Mouse (Mus musculus): ENCODE results near the gene Camk1d. TPM values are rescaled to one million over a fixed set of nuclear protein-coding genes. Genes with fewer than 3 reads are reported as not detected.
"Not testable (repeated sequence)": the region's sequence is repeated elsewhere in the genome, so short reads cannot be mapped to it uniquely, and the experiment has no call there.

Camk1d gene
- polyA plus RNA-seq, 1 experiment from 2014 or later = 1.5 TPM

GRCm38 (mm10) chr2:5395873-5396272 lies 318.4 kb downstream of the Camk1d start:
- Histone ChIP-seq H3K9ac (replicated peaks; ENCODE audit: low read length) (no peak overlapping the region), H3K27ac (ENCODE audit: low read length) (no peak overlapping the region), H3K4me2 (replicated peaks; ENCODE audit: low read depth, low read length) (no peak overlapping the region), H3K9me3 (ENCODE audit: low read length) (no peaks in the 10 kb centered on the region), H3K4me3 (ENCODE audit: low read length) (no peak overlapping the region), H3K4me1 (ENCODE audit: insufficient read depth, low read length) (no peaks in the 10 kb centered on the region), H3K27me3 (ENCODE audit: insufficient read depth, low read length) (no peaks in the 10 kb centered on the region), H3K36me3 (ENCODE audit: insufficient read depth, low read length) (no peaks in the 10 kb centered on the region)
- 86% methylated on average over 2 of the region's 2 CpGs for WGBS
- ATAC-seq (ENCODE audit: low FRiP score, low TSS enrichment) = no peak

GRCm38 (mm10) chr2:5392921-5393320 lies 321.4 kb downstream of the Camk1d start:
- no peak for ATAC-seq (ENCODE audit: low FRiP score, low TSS enrichment)
- Histone ChIP-seq H3K4me3 (ENCODE audit: low read length) (no peak overlapping the region), H3K4me1 (ENCODE audit: insufficient read depth, low read length) (no peaks in the 10 kb centered on the region), H3K9me3 (ENCODE audit: low read length) (no peaks in the 10 kb centered on the region), H3K4me2 (replicated peaks; ENCODE audit: low read depth, low read length) (no peak overlapping the region), H3K36me3 (ENCODE audit: insufficient read depth, low read length) (no peaks in the 10 kb centered on the region), H3K9ac (replicated peaks; ENCODE audit: low read length) (no peak overlapping the region), H3K27ac (ENCODE audit: low read length) (no peak overlapping the region), H3K27me3 (ENCODE audit: insufficient read depth, low read length) (no peaks in the 10 kb centered on the region)

- no peak for ATAC-seq (ENCODE audit: low FRiP score, low TSS enrichment)
- H3K9ac ChIP-seq (replicated peaks; ENCODE audit: low read length) = no peak overlapping the region
- no peaks in the 10 kb centered on the region for H3K27me3 ChIP-seq (ENCODE audit: insufficient read depth, low read length)
- WGBS = 92% methylated on average over 4 of the region's 4 CpGs
- H3K9me3 ChIP-seq (ENCODE audit: low read length) = no peaks in the 10 kb centered on the region
- H3K36me3 ChIP-seq (ENCODE audit: insufficient read depth, low read length) = no peaks in the 10 kb centered on the region
- no peak overlapping the region for H3K27ac ChIP-seq (ENCODE audit: low read length)
- H3K4me1 ChIP-seq (ENCODE audit: insufficient read depth, low read length) = no peaks in the 10 kb centered on the region
- H3K4me2 ChIP-seq (replicated peaks; ENCODE audit: low read depth, low read length) = no peak overlapping the region
- H3K4me3 ChIP-seq (ENCODE audit: low read length) = no peak overlapping the region
Measured at GRCm38 (mm10) chr2:5392470-5392869, 321.8 kb downstream of the Camk1d start.

- H3K4me3 ChIP-seq (ENCODE audit: low read length) = no peak overlapping the region
- no peaks in the 10 kb centered on the region for H3K36me3 ChIP-seq (ENCODE audit: insufficient read depth, low read length)
- no peak overlapping the region for H3K27ac ChIP-seq (ENCODE audit: low read length)
- 83% methylated on average over 7 of the region's 7 CpGs for WGBS
- H3K4me1 ChIP-seq (ENCODE audit: insufficient read depth, low read length) = peaks cover 12% of the 10 kb centered on the region
- H3K9me3 ChIP-seq (ENCODE audit: low read length) = no peaks in the 10 kb centered on the region
- no peaks in the 10 kb centered on the region for H3K27me3 ChIP-seq (ENCODE audit: insufficient read depth, low read length)
- ATAC-seq (ENCODE audit: low FRiP score, low TSS enrichment) = no peak
- H3K4me2 ChIP-seq (replicated peaks; ENCODE audit: low read depth, low read length) = no peak overlapping the region
- no peak overlapping the region for H3K9ac ChIP-seq (replicated peaks; ENCODE audit: low read length)
Measured at GRCm38 (mm10) chr2:5388381-5388780, 325.9 kb downstream of the Camk1d start.

- H3K27ac ChIP-seq (ENCODE audit: low read length) = peak overlapping the region; percentile 65
- no peak overlapping the region; the same call in 1 of the 2 replicates for H3K4me2 ChIP-seq (replicated peaks; ENCODE audit: low read depth, low read length)
- H3K27me3 ChIP-seq (ENCODE audit: insufficient read depth, low read length) = no peaks in the 10 kb centered on the region
- H3K4me3 ChIP-seq (ENCODE audit: low read length) = no peak overlapping the region
- no peaks in the 10 kb centered on the region for H3K36me3 ChIP-seq (ENCODE audit: insufficient read depth, low read length)
- peaks cover 36% of the 10 kb centered on the region for H3K4me1 ChIP-seq (ENCODE audit: insufficient read depth, low read length)
- no peak overlapping the region for H3K9ac ChIP-seq (replicated peaks; ENCODE audit: low read length)
- H3K9me3 ChIP-seq (ENCODE audit: low read length) = no peaks in the 10 kb centered on the region
- 33% methylated on average over 12 of the region's 12 CpGs for WGBS
- ATAC-seq (ENCODE audit: low FRiP score, low TSS enrichment) = peak; percentile 71
Measured at GRCm38 (mm10) chr2:5381712-5382710, 332.3 kb downstream of the Camk1d start.

- WGBS = 80% methylated on average over 7 of the region's 7 CpGs
- no peak overlapping the region for H3K27ac ChIP-seq (ENCODE audit: low read length)
Measured at GRCm38 (mm10) chr2:5380973-5381372, 333.3 kb downstream of the Camk1d start.

GRCm38 (mm10) chr2:5378922-5379321 lies 335.4 kb downstream of the Camk1d start:
- H3K27me3 ChIP-seq (ENCODE audit: insufficient read depth, low read length); H3K27ac ChIP-seq (ENCODE audit: low read length); H3K4me3 ChIP-seq (ENCODE audit: low read length); H3K9me3 ChIP-seq (ENCODE audit: low read length); ATAC-seq (ENCODE audit: low FRiP score, low TSS enrichment); H3K4me2 ChIP-seq (replicated peaks; ENCODE audit: low read depth, low read length); H3K36me3 ChIP-seq (ENCODE audit: insufficient read depth, low read length); H3K9ac ChIP-seq (replicated peaks; ENCODE audit: low read length): not testable (repeated sequence)
- WGBS = 40% methylated on average over 18 of the region's 18 CpGs
- H3K4me1 ChIP-seq (ENCODE audit: insufficient read depth, low read length) = peaks cover 25% of the 10 kb centered on the region

More at GRCm38 (mm10) chr2:5380973-5381372, 333.3 kb downstream of the Camk1d start:
- H3K9ac ChIP-seq (replicated peaks; ENCODE audit: low read length) = no peak overlapping the region
- ATAC-seq (ENCODE audit: low FRiP score, low TSS enrichment) = no peak
- H3K36me3 ChIP-seq (ENCODE audit: insufficient read depth, low read length) = no peaks in the 10 kb centered on the region
- H3K4me1 ChIP-seq (ENCODE audit: insufficient read depth, low read length) = peaks cover 25% of the 10 kb centered on the region
- H3K27me3 ChIP-seq (ENCODE audit: insufficient read depth, low read length) = no peaks in the 10 kb centered on the region
- H3K4me3 ChIP-seq (ENCODE audit: low read length) = no peak overlapping the region
- H3K9me3 ChIP-seq (ENCODE audit: low read length) = no peaks in the 10 kb centered on the region
- H3K4me2 ChIP-seq (replicated peaks; ENCODE audit: low read depth, low read length) = no peak overlapping the region

DNA sequence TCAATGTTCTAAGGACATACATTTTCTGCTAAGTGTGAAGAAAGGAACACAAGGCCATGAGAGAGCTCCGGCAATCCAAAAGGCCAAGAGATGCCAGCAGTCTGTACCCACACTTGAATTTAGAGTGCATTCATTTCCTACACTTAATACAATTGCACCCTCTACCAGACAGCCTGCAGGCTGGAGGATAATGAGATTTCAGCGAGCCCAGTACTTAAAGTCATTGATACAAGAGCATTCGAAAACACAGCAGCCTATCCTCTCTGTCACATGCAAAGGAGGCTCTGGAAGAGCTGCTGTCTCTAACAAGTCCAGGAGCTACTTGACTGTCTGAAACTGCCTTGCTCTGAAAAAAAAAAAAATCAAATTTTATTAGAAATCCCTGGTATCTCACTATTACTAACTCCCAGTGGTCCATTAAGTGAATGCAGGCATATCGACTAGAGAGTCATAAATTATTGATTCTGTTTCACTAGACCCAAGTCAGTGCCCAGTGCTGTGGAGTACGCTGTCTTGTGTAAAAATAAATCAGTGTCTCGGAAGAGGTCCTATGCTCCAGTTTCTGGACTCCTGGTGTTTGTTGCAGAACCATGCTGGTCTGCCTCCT lies 336.1 kb downstream of the Camk1d start:
- Histone ChIP-seq H3K9me3 (ENCODE audit: low read length) (no peaks in the 10 kb centered on the region), H3K4me3 (ENCODE audit: low read length) (no peak overlapping the region), H3K27me3 (ENCODE audit: insufficient read depth, low read length) (no peaks in the 10 kb centered on the region), H3K4me2 (replicated peaks; ENCODE audit: low read depth, low read length) (no peak overlapping the region), H3K27ac (ENCODE audit: low read length) (no peak overlapping the region), H3K9ac (replicated peaks; ENCODE audit: low read length) (no peak overlapping the region), H3K36me3 (ENCODE audit: insufficient read depth, low read length) (no peaks in the 10 kb centered on the region), H3K4me1 (ENCODE audit: insufficient read depth, low read length) (peaks cover 25% of the 10 kb centered on the region)
- no peak for ATAC-seq (ENCODE audit: low FRiP score, low TSS enrichment)
- 52% methylated on average over 6 of the region's 6 CpGs for WGBS

- 64% methylated on average over 6 of the region's 6 CpGs for WGBS
Measured at GRCm38 (mm10) chr2:5372886-5373429, 341.4 kb downstream of the Camk1d start.

GRCm38 (mm10) chr2:5371316-5371715 lies 343.0 kb downstream of the Camk1d start:
- H3K9me3 ChIP-seq (ENCODE audit: low read length) = no peaks in the 10 kb centered on the region
- H3K9ac ChIP-seq (replicated peaks; ENCODE audit: low read length) = no peak overlapping the region
- no peaks in the 10 kb centered on the region for H3K4me1 ChIP-seq (ENCODE audit: insufficient read depth, low read length)
- H3K36me3 ChIP-seq (ENCODE audit: insufficient read depth, low read length) = no peaks in the 10 kb centered on the region
- 82% methylated on average over 3 of the region's 3 CpGs for WGBS
- no peak for ATAC-seq (ENCODE audit: low FRiP score, low TSS enrichment)
- no peak overlapping the region for H3K27ac ChIP-seq (ENCODE audit: low read length)
- no peak overlapping the region for H3K4me2 ChIP-seq (replicated peaks; ENCODE audit: low read depth, low read length)
- H3K4me3 ChIP-seq (ENCODE audit: low read length) = no peak overlapping the region
- H3K27me3 ChIP-seq (ENCODE audit: insufficient read depth, low read length) = no peaks in the 10 kb centered on the region

More at GRCm38 (mm10) chr2:5372886-5373429, 341.4 kb downstream of the Camk1d start:
- H3K4me1 ChIP-seq (ENCODE audit: insufficient read depth, low read length) = peaks cover 8% of the 10 kb centered on the region
- no peaks in the 10 kb centered on the region for H3K36me3 ChIP-seq (ENCODE audit: insufficient read depth, low read length)
- no peak overlapping the region for H3K27ac ChIP-seq (ENCODE audit: low read length)
- no peaks in the 10 kb centered on the region for H3K27me3 ChIP-seq (ENCODE audit: insufficient read depth, low read length)
- H3K4me3 ChIP-seq (ENCODE audit: low read length) = no peak overlapping the region
- no peaks in the 10 kb centered on the region for H3K9me3 ChIP-seq (ENCODE audit: low read length)
- no peak for ATAC-seq (ENCODE audit: low FRiP score, low TSS enrichment)
- no peak overlapping the region for H3K9ac ChIP-seq (replicated peaks; ENCODE audit: low read length)
- H3K4me2 ChIP-seq (replicated peaks; ENCODE audit: low read depth, low read length) = no peak overlapping the region
